Mouse (Mus musculus) adipocyte (in vitro differentiated cells): Measurements from ENCODE around the gene Eif4g2.

Experiments
- DNase-seq: peaks from one replicate; pipeline ENCODE4 v3.0.0-alpha.2; 2016; ENCODE audit warnings: low spot score

The Eif4g2 gene

GRCm38 (mm10) chr7:111082822-111083732 lies at the start of gene Eif4g2:
Gene Eif4g2, minus strand, starts transcription at chr7:111083030.
- DNase-seq, result peak; percentile 94

DNA sequence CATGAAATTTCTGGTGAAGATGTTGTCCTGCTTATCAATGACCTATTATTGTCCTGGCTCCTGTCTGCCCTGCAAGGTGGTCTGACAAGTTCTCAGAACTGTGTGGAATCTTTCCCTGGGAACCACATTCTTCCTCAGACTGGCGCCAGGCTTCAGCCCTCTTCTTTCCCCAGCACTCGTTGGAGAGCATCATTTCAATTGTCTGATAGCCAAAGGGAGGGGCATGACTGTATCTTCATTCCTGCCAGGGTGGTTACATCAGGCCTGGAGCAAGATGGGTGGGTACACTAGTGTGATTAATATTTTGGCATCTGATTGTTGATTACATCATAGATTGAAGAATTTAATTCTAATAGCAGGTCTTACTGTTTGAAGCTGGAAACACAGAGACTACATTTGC lies 49.8 kb upstream of the Eif4g2 start:
- DNase-seq, result no peak

DNA sequence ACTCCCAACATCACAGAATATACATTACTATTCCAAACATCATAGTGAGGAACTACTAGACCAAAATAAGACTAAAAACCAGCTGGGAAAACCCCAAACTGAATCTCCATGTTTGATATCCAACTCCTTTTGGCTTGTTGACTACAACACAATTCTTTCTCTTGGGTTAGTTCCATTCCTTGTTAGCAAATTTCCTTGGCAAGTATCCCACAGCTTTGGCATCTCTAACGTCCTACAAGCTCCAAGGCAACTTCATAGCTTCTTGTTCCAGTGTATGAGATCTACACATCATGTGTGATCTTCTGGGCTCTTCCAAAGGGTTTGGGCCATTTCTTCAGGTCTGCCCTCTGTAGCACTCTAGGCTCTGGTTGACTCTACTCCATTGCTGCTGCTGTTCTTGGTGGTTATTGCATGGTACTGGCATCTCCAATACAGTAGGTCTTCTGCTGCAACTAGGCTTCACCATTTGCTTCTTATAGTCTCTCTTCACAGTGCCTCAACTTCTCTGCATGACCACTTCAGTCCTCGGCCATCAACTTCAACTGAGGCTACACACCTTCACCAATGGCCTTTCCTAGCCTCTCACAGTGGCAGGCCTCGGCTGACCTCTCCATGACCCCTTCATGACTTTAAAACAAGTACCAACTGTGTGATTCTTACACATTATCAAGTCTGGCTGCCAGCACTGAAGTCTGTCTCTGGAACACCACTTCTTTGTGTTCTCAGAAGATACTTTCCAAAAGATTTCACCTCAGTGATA lies 44.0 kb upstream of the Eif4g2 start:
- DNase-seq, result peak; percentile 89

- no peak for DNase-seq
These were observed 41.1 kb upstream of the Eif4g2 start for GRCm38 (mm10) chr7:111123761-111124546.

- DNase-seq, result peak; percentile 94
These were observed 39.8 kb upstream of the Eif4g2 start for GRCm38 (mm10) chr7:111122531-111123130.

- peak; percentile 67 for DNase-seq
These were observed 39.3 kb upstream of the Eif4g2 start for GRCm38 (mm10) chr7:111122084-111122530.

DNA sequence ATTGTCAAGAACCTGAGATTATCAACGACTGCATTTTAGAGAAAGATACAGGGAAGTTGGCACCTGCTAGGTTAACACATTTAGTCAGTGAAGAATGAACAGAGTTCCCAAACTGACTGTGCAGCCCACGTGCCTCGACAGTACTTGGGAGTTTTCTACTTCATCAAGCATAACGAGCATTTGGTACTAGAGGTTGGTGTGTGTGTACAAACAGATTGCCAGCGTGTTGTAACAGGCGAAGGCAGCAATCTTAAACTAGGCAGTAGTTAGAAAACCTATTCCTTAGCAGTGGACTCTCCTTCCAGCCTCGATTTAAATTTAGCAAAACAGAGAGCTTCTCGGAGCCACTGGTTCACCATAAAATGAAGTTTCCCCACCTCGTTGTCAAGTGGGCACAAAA lies 38.7 kb upstream of the Eif4g2 start:
- no peak for DNase-seq

DNA sequence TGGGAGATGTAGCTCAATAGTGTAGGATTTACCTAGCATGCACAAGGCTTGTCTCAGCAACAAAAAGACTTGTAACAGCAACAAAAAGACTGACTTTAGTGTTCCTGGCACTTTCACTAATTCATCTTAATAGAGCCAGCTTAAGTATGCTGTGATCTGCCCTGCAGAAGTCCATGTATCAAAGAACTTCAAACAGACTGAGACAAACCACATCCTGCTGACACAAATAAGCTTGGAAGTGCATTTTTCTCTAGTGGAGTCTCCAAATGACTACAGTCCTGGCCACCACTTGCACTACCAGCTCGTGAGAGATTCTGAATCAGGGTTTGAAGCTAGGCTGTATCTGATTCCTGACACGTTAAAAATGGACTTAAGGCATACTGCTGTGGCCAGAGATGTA lies 26.7 kb upstream of the Eif4g2 start:
- DNase-seq, result no peak

GRCm38 (mm10) chr7:111109161-111109560 lies 26.3 kb upstream of the Eif4g2 start:
- no peak for DNase-seq

DNA sequence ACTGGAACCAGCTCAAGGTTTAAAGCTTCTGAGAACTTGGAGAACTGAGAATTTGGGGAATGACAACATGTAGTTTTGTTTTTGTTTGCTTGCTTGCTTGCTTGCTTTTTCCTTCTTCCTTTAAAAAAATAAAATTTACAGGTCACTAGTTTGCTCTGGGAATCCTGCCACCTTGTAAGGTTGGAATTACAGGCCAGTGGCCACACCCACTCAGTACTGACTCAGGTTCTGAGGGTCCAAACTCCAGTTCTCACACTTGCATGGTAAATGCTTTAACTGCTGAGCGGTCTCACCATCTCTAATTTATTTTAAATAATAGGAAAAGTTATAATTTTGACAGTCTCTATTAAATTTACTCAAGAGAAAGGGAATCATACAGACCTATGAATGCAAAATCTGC lies 15.4 kb upstream of the Eif4g2 start:
- no peak for DNase-seq

DNA sequence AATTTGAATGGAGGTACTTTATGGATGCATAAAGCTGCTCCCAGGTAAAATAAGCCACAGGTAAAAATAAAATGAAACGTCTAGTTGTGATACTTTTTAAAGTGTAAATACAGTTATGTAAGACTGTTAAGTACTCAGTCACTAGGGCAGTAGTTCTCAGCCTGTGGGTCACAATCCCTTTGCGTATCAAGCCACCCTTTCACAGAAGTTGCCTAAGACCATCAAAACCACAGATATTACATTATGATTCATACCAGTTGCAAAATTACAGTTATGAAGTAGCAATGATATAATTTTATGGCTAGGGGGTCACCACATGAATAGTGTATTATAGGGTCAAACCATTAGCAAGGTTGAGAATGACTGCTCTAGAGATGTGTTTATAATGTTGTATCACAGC lies 12.3 kb upstream of the Eif4g2 start:
- no peak for DNase-seq

- DNase-seq, result no peak
These were observed 2.3 kb upstream of the Eif4g2 start for GRCm38 (mm10) chr7:111085153-111085552.

- DNase-seq, result no peak
These were observed 1.6 kb upstream of the Eif4g2 start for GRCm38 (mm10) chr7:111084443-111084842.

- DNase-seq, result no peak
These were observed 897 bp upstream of the Eif4g2 start for GRCm38 (mm10) chr7:111083733-111084120.

- peak; percentile 81 for DNase-seq
These were observed 598 bp downstream of the Eif4g2 start for GRCm38 (mm10) chr7:111082043-111082821.

DNA sequence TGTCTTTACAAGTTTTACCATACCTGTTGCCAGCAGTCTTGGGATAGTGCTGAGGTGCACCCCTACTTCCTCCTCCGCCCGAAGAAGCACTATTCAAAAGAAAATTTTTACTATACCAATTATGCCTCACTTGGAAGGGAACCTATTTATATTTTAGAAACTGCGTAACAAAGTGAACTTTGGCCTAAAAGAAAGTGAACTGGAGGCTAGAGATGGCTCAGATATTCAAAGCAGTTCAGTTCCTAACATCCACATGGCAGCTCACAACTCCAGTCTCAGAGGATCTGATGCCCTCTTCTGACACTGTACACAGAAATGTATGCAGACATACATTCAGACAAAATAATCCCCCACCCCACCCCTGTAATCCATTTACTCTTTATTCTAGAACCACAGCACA lies 2.0 kb downstream of the Eif4g2 start:
- DNase-seq, result peak; percentile 22

GRCm38 (mm10) chr7:111080026-111080425 lies 2.8 kb downstream of the Eif4g2 start:
- DNase-seq, result peak; percentile 67

DNA sequence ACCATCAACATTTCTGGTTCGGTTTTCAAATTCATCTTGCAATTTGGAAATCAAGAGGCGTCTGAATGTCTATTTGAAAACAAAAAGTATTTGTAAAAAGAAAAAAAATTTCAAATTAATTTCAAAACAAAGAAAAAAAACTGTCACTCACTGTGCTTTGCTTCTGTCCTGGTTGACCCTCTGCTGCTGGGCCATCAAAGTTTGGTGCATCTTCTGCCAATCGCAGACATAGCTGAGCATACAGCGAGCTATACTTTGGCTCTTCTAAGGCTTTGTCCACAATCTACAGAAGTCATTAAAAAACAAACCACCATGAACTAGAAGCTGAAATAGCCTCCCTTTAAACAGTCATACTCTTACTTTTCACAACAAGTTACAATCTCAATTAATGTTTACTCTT lies 4.6 kb downstream of the Eif4g2 start:
- no peak for DNase-seq

GRCm38 (mm10) chr7:111075288-111075687 lies 7.5 kb downstream of the Eif4g2 start:
- DNase-seq, result no peak

DNA sequence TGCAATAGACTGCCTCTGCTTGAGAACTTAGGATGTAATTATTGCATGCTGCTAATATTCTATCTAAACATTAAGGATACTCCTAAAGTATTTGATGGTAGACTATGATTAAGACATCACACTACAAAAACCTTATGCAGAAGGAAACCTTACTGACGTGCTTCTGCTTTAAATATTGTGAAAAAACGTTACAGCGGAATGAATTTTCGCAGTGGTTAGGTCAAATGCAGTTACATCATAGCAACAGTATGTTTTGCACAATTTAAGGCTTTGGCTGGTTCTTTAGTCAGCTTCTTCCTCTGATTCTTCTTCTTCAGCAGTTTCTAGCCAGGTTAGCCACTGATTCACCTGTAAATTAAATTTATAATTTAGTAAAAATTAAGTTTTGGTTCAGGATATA lies 10.4 kb downstream of the Eif4g2 start:
- no peak for DNase-seq

DNA sequence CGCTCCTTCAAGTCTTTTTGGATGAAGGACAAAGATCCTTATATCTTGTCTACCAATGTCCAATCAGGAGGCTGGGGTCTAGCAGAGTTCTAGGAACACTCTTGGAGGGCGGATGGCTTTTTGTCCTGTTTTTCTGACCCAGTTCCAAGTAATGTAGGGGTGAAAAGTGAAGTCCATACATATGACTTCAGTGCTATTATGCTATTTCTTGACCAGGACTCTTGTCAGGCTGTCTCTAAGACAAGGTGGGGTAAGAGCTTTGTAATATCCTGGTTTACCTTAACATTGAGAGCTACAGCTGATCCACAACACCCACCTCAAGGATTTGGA lies 12.7 kb downstream of the Eif4g2 start:
- no peak for DNase-seq
